Mouse (Mus musculus) left cerebral cortex, postnatal 10 days (tissue): Measurements from ENCODE around the gene Nr6a1. TPM values are rescaled to one million over a fixed set of nuclear protein-coding genes. Genes with fewer than 3 reads are reported as not detected.

Experiments
- DNase-seq, 2 experiments: peaks; one replicate each; pipeline ENCODE4 v3.0.0; 2021 to 2022; ENCODE audit warnings: low spot score in 2 of 2, mixed read lengths in 1 of 2; ENCODE audit errors: extremely low spot score in 1 of 2
- intact Hi-C: fragments of 180-260 bp; cut with DNase I; formaldehyde crosslinking; loops from one replicate; pipeline ENCODE4 v1.15.1; 2025
- microRNA-seq: library from miRNA; unstranded; fragments of <30 nt; microRNA quantifications from one replicate; pipeline ENCODE4 v1.2.0, GENCODE M21; 2022
- total RNA-seq, 2 experiments: library from RNA; stranded (reverse); gene quantifications; 2 replicates each; pipeline ENCODE4 v1.2.3; 2021

Gene Nr6a1
- total RNA-seq, 2 experiments from 2014 or later: 5.3 to 5.8 TPM

- DNase-seq: peak in 1 of 2 experiments; percentile 57
Measured at GRCm38 (mm10) chr2:38706661-38707060, 220.8 kb downstream of the Nr6a1 start.

DNA sequence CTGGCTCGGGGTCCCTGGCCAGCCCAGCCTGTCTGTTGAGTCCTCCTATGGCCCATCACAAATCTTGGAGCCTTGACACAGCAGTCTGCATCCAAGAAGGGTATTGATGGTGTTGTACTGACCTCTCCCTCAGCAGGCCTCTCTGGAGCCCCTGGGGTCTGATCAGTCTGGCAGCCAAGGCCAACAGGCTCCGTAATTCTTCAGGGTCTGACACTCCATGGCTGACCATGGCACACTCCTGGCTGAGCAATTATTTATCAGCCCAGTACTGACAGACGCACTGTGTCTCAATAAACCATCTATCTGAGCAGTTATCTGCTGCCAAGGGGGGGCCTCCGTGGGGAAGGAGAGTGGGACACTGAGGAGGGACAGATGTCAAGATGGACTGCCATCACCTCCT lies 222.5 kb downstream of the Nr6a1 start:
- intact Hi-C loops: no loop called here
- no peak for DNase-seq

More at GRCm38 (mm10) chr2:38706661-38707060, 220.8 kb downstream of the Nr6a1 start:
- intact Hi-C loops: no loop called here

DNA sequence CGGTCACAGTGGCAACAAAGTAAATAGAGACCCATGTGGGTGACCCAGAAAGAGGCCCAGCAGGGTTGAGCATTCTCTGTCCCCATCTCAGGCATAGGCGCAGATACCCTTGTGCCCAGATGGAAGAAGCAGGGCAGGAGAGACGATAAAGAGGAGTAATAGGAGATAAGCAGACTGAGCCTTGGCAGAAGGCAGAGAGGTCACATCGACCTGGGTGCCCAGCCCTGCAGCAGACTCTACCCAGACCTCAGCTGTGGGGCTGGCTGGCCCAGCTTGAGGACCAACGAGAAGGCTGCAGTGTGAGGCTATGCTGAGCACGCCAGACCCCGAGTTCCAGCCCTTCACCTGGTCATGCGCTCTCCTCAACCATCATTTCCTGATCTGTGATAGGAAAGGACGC lies 223.2 kb downstream of the Nr6a1 start:
- intact Hi-C loops: no loop called here

DNA sequence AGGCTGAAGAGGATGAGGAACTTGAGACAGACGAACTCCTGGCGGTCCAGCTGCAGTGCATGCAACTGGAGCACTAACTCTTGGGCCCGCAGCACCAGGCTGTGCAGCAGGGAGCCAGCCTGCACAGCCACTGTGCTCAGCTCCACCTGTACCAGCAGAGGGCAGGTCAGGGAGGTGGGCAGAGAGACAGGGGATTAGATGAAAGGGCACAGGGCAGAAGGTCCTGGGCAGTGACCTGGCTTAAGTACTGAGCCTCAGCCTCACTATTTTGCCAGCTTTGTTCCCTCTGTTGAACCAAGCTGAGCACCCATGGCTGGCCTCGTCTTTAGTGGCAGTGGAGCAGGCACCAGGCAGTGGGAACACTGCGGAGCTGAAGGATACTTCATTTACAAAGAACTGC lies 227.3 kb downstream of the Nr6a1 start:
- intact Hi-C loops: no loop called here
- no peak for DNase-seq

More for the DNA sequence above, 223.2 kb downstream of the Nr6a1 start:
- no peak for DNase-seq

- intact Hi-C loops: no loop called here
- DNase-seq: no peak
Measured at GRCm38 (mm10) chr2:38698623-38699022, 228.9 kb downstream of the Nr6a1 start.

DNA sequence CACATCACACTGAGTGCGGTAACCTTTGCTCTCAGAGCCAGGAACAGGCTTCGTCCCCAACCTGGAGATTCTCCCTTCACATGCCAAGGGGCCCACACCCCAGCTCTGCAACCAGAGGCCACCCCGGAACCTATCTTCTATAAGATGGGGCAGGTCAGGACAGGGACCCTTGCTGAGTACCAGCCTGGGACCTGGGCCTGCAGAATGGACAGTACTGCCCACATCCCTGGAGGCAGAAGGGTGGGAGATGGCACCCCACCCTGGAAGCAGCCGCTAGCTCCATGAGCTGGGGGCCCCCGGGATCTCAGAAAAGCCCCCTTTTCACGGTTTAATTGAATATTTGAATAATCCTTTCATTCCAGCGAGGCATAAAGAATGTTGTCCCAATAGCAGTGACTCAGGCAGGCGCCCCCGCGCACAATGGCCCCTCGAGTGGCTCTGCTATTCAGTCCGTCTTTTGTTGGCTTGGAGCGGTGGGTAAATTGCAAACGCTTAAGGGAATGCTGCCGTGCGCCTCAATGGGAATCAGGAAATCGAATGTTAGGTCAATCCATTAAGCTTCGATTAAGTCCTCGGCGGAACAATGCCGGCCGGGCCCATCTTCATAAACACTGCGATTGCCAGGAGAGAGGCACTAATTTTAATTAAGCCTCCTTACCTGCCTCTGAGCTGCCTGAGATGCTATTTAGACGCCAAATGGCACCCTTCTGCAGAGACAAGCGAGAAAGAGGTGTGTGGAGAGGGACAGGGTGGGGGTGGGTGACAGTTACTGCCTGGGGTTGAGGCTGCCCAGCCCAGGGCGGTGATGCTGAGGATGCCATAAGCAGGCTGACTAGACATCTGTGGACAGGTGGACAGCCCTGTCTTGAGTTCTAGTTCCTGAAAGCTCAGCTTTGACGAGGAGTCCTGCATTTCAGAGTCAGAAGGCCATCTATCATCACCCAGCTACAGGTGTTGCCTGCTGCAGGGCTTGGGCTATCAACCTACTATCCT lies 230.1 kb downstream of the Nr6a1 start:
- DNase-seq: no peak
- intact Hi-C loops: no loop called here

DNA sequence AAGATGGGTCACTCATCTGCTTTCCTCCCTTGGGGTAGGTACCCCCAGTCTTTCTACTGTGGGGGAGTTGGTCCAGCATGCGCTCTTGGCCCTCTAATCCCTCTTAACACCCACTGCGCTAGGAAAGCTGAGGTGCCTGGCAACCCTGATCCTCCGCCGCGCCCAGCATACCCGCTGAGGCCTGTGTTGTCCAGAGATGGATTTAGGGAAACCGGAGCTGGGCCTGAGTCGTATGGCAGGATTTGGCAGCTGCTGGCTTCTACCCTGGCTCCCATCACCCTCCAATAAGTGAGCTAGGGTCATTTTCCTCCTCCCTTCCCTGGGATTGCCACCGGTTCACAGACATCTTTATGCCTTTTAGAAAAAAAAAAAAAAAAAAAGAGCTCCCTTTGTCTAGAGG lies 231.7 kb downstream of the Nr6a1 start:
- no peak for DNase-seq
- intact Hi-C loops: no loop called here

- peak in 1 of 2 experiments; percentile 57 for DNase-seq
- intact Hi-C loops: no loop called here
Measured at GRCm38 (mm10) chr2:38691542-38691941, 235.9 kb downstream of the Nr6a1 start.

DNA sequence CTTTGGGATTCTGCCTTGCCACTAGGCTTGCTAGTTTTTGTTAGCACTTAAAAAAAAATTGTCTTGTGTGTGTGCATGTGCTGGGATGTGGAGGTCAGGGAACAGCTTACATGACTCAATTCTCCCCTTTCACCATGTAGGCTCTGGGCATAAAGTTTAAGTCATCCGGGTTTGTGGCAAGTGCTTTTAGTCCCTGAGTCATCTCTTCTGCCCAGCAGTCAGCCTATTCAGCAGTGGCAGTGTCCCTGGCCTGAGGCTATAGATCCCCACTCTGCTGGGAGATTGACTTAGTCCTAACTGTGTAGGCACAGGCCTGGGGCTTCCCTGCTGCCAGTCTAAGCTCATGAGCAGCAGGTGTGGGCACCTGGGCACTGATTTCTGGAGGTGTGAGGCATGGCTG lies 237.6 kb downstream of the Nr6a1 start:
- DNase-seq: no peak
- intact Hi-C loops: no loop called here

GRCm38 (mm10) chr2:38688791-38689520 lies 238.5 kb downstream of the Nr6a1 start:
- peak in 1 of 2 experiments; percentile 68 for DNase-seq
- intact Hi-C loops: no loop called here

DNA sequence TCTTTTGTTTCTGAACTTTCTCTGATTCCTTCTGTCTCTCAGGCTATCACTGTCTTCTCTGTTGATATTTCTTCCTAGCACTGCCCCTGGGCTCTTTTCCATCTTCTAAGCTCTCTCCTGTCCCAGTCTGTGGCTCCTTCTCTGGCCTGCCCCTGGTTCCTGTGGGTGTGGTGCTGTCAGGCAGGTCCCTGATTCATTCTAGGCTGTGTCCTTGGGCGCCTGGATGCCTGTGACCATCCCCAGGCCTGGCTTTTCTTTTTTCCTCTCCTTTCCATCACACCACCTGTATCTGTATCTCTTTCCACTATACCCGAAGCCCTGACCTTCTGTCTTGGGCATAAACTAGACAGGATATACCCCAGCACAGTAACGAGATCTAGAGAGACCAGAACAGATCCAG lies 241.7 kb downstream of the Nr6a1 start:
- DNase-seq: no peak
- intact Hi-C loops: no loop called here

DNA sequence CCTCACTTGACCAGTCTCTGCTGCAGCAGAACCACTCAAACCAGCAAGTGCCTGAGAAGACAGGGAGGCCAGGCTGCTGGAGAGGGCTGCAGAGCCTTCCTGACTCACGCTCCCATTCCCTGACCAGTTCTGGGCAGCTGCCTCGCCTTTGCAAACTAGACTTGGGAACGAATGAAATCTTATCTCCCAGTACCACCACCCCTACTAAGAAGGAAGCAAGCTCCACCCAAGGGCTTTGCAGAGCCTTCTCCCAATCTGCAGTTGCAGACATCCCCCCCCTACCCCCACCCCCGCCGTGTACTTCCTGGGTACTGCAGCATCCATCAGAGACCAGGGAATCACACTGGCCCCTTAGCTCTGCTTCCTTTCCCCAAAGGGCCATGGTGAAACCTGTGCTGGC lies 244.4 kb downstream of the Nr6a1 start:
- DNase-seq: no peak
- intact Hi-C loops: no loop called here

DNA sequence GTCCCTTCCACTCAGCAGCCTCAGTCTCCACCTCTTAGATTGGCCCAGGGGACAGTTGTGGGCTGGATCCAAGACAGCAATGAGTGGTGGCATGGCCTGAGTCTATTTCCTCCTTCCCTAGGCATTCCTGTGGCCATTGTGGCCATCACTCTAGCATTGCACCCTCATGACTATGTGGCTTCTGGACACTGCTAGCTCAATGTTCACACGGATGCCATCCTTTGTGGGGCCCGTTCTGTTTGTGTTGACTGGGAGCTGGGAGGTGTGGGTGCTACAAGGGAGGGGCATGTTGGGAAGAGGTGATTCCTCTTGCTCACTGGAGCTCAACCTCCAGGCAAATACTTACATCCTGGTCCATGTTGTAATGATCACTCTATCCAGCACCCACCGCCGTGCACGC lies 245.3 kb downstream of the Nr6a1 start:
- intact Hi-C loops: no loop called here
- DNase-seq: no peak

DNA sequence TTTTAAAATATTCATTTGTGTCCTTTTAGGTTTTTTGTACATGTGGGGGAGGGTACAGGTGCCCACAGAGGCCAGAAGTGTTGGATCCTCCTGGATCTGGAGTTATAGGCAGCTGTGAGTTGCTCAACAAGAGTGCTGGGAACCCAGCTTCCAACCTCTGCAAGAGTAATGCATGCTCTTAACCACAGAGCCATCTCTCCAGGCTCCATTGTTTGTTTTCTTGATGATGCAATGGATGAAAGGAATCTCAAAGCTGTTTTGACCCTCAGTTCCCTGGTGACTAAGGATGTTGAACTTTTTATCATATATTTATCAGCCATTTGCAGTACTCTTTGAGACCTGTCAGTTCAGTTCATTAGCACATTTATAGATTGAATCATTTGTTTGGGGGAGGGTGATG lies 248.5 kb downstream of the Nr6a1 start:
- DNase-seq: no peak
- intact Hi-C loops: no loop called here

DNA sequence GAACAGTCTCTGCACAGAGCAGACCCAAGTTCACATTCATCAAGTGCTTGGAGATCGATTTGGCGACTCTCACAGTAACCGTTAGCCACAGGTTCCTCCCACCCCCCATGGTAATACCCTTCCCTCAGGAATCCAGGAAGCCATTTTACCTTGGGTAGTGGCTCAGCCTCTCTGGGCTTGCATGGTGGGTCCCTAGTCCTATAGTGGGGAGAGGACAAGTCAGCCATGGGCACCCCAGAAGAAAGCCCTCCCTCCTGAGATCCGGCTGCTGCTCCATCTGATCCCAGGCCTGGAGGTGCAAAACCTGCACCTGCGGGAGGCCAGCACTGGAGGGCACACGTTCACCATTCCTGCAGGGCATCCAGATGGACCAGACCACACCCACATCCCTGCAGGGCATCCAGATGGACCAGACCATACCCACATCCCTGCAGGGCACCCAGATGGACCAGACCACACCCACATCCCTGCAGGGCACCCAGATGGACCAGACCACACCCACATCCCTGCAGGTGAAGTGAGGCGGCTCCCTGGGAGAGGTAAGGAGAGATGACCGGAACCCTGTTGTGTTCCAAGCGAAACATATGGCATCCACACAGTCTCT lies 252.0 kb downstream of the Nr6a1 start:
- no peak for DNase-seq
- intact Hi-C loops: no loop called here

Small RNA genes within 50 kb of the gene (microRNA-seq; reads per million reads assigned to microRNA genes)
- gene Mir181a-2: 88.0 reads per million, percentile 55 among the genes with 10 or more reads in this experiment
- 3,980 reads per million, percentile 89 among the genes with 10 or more reads in this experiment for gene Mir181b-2

Other genes starting within 250 kb of the Nr6a1 start
- not detected for gene Nr5a1, start 213.1 kb downstream of the Nr6a1 start, total RNA-seq
- 1 to 10 TPM; 3.8 to 3.9 TPM for gene Olfml2a, start 4.3 kb upstream of the Nr6a1 start, total RNA-seq
- under 1 TPM; 0.32 to 0.55 TPM for gene Wdr38, start 69.8 kb upstream of the Nr6a1 start, total RNA-seq
- 100 to 1,000 TPM in 1 of 2 experiments, 10 to 100 TPM in 1; 93.1 to 103 TPM for gene Arpc5l, start 77.7 kb upstream of the Nr6a1 start, total RNA-seq
- 100 to 1,000 TPM; 326 to 336 TPM for gene Rpl35, start 77.9 kb upstream of the Nr6a1 start, total RNA-seq
- gene Golga1, start 137.9 kb upstream of the Nr6a1 start, total RNA-seq: 10 to 100 TPM; 26.4 to 28.2 TPM